Mouse (Mus musculus): ENCODE results near the gene Cer1.

Gene Cer1

DNA sequence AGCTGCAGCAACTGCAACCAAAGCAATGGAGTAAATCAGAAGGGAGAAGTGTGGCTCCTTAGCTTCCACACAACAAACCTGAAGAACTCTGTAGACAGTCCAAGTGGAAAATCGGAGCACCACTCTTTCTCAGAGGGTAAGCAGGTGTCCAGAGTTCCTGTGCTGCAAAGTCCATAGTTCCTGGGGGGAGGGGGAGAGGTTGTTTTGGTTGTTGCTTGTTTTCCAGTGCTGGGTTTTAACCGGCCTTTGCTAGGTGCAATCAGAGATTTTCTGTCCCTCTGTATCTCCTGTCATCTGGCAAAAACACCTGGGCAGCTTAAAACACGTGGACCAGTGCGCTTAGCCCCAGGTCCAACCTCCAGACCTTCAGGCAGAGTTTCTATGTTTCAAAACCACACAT is 10.2 kb downstream of the Cer1 start:
- in situ Hi-C loops (cut with MseI, MboI): no loop called here

DNA sequence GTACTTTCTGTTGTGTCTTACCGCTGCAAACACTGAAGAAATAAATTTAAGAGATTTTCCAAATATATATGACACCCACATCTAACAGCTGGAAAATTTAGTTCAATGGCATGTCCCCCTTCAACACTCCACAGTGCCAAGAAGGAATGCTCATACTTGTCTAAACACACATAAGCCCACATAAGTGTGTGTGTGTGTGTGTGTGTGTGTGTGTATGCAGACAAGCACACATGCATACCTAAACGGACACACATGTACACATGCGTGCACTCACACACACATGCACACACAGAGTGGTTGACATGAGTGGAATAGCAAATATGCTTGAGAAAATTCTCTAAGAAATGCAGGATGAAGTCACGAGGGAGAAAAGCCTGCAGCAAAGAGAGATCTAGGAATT is 12.4 kb downstream of the Cer1 start:
- in situ Hi-C loops (cut with MseI, MboI): no loop called here

DNA sequence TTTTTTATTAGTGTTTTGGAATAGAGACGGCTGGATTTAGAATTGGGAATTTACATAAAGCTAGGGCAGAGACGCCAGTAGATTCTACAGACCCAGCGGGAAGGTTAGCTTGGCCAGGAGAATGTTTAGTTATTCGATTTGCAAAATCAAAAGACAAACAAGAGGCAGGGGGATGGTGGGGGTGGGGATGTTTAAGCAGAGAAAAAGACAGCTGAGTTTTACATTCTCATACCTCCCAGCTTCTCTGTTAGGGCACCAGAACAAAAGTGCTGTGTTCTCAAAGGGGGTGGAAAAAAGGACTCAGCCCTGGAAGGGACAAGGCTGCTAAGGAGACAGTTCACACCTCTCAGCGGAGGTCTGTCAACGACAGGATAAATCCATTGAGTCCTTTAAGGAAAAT is 12.8 kb downstream of the Cer1 start:
- in situ Hi-C loops (cut with MseI, MboI): no loop called here

DNA sequence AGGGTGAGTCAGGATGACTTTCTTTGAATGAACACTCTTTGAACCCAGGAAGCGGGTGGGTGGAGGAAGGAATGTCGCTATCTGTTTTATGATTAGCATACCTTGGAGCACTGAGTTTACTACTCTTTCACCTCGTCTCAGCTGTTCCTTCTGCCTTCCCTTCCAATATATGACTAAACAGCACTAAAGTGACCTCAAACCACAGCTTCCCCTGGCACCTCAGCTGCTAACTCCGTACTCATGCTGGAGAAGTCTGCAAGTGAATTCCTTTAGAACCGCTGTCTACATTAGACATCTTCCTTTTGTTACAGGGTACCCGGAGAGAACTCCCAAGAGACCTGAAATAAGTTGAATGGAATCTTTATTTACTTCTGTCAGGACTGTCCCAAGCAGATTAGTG is 14.0 kb downstream of the Cer1 start:
- in situ Hi-C loops (cut with MseI, MboI): no loop called here

DNA sequence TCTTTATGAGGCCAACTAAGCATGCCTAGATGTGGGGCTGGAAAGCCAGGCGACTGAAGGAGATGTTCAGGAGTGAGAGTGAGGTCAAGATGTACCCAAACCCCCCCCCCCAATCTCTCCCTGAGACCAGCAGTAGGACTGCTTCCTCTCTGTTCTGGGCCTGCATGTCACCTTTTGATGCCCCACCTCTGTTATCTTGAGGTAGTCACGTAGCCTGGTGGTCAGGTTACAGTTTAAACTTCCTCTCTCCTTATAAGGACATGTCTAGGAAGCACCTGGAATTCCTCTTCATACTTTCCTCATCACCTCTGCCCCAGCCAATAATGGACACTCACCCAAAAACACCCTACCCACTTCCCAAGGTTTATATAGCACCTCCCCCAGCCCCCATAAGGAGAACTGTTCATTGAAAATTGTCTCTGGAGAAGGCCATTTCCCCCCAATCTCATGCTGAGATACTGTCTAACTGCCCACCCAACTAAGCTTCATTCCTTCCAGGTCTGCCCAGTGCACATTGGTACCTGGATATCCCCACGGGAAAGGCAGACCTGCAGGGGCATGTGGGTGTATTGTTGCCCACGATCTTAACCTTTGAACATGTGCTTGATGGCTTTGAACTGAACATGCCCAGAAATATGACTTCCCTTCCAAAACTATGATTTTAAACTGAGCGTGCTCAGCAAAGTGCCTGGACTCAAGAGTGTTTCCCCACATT is 17.1 kb downstream of the Cer1 start:
- in situ Hi-C loops (cut with MseI, MboI): no loop called here

DNA sequence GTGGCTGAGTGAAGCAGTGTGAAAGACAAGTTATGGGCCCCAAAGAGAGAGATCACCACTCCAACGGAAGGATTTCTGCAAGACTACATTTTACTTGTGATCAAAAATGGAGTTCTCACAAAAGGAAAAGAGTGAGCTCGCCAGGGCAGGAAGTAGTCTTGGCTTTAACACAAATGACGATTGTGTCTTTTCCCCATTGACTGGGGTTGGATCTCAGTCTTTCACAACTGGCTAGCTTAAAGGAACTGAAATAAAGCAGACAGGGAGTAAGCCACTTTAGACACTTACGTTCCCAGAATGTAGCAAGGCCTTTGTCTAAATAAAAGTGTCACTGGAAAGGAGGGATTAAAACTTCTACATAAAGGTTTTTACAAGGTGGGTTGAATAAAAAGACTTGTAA is 17.8 kb downstream of the Cer1 start:
- in situ Hi-C loops (cut with MseI, MboI): no loop called here

DNA sequence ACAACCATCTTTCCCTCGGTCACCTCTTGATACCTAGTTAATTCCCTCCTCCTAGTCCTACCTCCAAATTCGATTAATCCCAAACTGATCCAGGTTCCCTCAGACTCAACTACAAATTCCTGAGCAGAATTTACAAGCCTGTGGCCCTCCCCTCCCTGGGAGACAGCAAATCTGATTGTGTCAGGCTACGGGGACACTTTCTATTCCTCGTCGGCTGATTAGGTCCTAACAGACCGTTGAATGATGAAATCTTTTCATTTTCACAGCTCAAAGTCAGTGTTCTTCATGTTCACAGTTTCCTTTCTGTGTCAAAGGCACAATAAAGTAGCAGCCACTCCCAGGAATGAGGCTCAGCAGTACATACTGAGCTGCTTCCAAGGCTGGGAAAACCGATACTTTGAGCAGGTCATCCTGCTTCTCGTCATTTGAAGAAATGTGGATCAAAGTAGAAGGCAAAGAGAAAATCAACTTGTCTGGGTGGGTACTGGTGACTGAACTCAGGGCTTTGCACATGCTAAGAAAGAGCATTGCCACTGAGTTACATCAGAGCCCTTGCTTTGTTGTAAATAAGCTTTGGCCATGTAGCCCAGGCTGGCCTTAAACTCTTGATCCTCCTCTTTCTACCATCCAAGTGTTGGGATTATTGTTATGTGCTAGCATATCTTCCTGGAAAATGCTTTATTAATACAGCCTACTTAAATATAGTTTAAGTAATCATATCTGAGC is 19.8 kb downstream of the Cer1 start:
- in situ Hi-C loops (cut with MseI, MboI): no loop called here

DNA sequence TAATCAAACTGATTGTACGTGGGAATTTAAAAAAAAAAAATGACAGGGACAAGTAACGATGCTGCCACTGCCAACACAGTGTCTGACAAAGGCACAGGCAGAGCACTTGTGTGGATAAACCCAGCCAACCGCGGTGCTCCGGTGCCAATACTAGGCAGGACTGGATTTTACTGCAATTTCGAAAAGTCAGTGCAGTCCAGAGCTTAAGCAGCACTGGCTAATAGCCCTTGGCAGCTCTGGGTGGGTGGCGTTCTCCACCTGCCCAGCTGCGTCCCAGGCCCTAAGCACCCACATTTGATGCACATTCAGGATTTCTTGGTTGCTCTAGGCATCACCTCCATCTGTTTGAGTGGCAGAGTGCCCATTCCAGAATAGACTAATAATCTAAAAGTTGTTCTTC is 21.6 kb downstream of the Cer1 start:
- in situ Hi-C loops (cut with MseI, MboI): no loop called here

DNA sequence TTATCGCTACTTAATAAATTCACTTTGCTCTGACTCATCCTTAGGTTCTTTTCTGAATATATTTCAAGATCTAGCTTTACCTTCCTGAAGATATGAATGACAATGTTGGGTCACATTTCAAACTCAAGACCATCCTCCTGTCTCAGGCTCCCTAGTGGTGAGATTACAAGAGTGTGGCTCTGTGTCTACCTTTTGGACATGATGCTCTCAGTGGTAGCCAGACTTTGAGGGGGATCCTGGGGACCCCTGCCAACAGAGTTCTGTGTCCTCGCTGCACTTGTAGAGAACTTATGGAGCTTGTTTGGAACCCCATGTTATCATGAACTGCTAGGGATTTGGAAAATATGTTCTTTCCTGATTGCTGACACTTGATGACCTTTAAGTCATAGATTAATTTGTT is 23.5 kb downstream of the Cer1 start:
- in situ Hi-C loops (cut with MseI, MboI): no loop called here

DNA sequence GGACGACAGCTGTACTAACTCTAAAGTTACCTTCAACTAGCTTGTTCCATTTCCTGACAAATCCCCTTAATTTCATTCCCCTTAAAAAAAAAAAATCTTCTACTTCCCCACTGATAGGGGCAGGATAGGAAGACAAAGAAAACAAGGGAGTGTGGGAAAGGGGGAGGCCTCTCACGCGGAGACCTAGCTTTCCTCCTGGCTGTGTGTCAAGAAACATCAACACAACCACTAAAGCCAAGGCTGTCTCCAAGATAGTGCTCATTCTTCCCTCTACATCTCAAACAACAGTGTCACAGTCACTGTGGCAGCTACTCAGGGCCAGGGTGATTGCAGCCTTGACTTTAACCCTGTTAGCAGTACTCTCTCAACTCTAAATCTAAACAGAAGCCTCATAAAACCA is 24.4 kb downstream of the Cer1 start:
- in situ Hi-C loops (cut with MseI, MboI): no loop called here

DNA sequence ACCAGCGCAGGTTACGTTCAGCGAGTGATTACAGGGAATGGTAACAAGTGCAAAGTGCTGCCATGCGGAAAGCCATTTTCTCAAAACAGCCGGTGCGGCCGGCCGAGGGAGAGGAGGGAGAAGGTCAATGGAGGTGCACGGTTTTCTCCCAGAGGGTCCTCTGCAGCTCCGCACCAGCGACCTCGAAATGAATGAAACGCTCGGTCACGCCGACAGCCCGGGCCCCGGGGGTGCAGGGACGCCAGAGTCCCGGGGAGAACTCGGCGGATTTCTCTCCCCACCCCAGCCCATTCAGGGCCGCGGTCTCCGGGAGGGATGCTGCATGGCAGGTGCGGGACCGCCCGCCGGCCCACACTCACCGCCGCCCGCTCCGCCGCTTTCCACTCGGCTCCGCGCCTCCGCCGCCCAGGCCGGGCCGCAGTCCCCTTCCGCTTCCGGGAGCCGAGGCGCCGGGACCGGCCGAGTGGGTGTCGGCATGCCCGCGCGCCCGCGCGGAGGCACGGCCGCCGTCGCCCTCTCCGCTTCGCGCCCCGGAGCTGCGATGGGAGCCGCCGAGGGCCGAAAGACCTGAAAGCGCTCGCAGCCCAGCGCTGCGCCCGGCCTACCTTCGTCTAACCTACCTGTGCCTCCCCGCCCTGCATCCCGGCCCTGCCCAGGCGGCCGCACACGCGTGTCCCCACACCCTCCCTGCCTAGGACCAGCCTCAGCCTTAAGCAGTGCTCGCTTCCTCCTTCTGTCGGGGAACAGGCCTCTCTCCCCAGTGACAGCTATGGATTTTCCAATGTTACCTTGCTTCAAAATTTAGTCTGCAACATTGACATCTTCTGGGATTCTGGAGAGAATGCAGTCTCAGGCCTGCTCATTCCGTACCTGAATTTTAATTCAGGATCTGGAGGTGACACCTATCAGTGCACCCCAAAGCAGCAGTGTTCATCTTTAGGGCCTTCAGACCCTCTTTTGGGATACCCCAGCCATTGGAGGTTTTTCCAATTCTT is 25.5 kb downstream of the Cer1 start, which contains the start of gene Zdhhc21:
Zdhhc21 (minus strand) TSS at position 828 of the 995 bp plus-strand sequence.
- in situ Hi-C loops (cut with MseI, MboI): no loop called here

DNA sequence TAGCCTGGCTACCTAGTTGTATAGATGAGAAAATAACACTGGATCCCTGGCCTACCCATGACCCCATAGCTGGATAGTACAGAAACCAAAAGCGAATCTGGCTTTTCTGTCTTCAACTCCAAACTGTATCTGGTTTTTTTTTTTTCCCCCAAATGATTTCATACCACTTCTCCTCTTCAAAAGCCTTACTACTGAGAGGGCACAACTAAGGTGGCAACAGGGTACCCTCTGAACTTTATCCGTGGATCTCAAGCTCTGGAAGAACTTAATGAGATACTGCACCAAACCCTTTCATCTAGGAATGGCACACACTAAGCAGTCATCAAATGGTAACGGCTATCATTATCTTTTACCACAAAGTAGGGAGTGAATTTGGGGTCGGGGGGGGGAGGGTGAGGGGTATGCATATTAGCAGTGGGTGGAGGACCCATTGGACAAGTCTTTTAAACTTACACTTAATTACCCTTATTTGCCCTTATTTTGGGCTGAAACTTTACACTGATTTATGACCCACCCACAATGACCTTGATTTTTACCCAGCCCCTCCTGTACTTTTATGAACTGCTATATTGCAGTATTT is 26.4 kb downstream of the Cer1 start:
- in situ Hi-C loops (cut with MseI, MboI): no loop called here

DNA sequence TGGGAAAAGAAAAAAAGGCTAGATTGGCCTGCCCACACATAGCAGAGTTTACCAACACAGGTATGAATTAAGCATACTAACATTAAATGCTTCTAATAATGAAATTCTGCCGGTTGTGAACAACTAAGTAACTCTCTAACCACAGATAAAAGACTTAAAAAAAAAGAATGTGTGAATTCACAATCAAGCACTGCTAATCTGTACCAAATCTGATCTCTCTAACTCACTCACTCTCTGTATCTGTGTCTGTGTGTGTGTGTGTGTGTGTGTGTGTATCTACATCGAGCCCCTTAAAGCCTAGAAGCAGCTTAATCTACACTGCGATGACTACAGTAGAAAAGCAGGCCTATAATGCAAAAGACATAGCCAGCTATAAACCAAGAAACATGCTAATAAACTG is 28.0 kb downstream of the Cer1 start:
- in situ Hi-C loops (cut with MseI, MboI): no loop called here

DNA sequence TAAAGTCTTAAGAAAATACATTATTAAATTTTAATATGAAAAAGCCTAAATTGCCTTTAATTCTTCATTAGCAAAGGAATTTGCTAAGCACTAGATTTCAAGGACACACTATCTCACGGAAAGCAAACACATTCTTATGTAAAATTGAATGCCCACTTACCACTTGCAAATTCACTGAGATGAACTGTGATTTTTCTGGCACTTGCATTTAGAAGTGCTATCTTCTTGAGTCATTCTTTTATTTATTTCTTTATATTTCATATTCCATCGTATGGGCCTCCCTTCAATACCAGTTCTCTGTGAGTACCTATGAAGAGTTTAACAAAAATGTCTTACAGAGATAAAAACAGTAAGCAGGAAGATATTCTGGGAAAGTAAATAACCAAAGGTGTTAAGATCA is 31.1 kb downstream of the Cer1 start:
- in situ Hi-C loops (cut with MseI, MboI): no loop called here

DNA sequence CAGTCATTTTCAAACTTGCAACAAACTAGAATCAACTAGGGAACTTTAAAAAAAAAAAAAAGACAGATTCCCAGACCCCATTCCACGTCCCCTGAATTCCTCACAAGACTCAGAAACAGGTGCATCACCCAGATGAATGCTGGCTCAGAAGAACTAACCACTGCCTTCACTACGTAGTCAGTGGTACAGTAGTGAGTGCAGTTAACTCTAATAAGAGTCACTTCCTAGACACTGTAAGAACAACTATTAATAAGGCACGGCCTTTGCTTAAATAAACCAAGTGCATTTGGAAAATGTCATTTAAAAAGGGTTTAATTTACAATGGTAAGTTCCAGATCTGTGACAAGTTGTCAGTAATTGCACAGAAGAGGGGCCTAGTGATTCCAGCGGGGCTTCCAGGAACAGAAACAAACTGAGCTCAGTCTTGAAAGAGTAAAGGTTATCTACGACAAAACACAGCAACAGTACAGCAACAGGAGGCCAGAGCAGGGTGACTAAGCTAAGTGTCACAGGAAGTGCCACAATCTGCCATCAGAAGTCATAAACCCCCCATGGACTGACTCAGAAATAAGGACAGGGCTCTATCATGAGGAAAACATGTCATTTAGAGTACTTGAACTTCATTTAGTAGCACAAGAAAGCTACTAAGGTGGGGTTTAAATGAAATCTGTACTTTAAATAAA is 36.3 kb downstream of the Cer1 start:
- in situ Hi-C loops (cut with MseI, MboI): no loop called here

DNA sequence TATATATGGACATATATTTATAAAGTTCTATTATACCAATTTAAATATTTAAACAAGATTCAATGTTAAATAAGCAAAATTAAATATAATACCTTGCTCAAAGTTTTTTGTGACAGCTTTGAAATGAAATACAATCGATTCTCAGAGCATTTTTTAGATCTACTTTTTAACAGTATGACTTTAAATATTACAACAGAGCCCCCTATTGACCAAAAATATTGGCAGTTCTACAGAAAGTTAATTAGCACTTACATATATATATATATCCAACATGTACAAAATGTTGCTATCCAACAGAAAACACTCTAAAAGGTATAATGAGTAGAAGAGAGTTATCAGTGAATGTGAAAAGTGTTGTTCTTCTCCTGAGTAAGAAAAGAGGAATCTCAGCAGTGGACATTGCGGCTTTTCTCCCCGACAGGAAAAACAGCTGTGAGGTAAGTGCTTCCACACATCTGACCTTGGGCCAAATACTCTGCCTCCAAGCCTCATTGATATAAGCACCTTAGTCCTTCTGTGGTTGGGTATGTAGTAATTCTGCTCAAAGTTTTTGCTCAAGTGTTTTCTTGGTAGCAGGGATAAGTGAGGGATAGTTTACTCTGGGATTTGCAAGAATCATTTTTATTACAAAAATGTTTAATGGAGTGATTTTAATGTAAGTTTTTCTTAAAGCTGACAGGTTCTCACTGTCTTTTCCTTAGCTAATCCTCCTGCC is 47.3 kb downstream of the Cer1 start:
- in situ Hi-C loops (cut with MseI, MboI): no loop called here
